Mouse (Mus musculus): ENCODE measurements around the gene Trim14. TPM values are rescaled to one million over a fixed set of nuclear protein-coding genes. Genes with fewer than 3 reads are reported as not detected.
A peak's percentile ranks its signal among the peaks of the same experiment; 100 is the strongest.
"Not testable (repeated sequence)": the region's sequence is repeated elsewhere in the genome, so short reads cannot be mapped to it uniquely, and the experiment has no call there.

The Trim14 gene
- polyA plus RNA-seq (2014; fragmentation: Nextera tagmentation; extraction: Ambion mirVana), result 0.78 and 0.92 TPM in 2 replicates

DNA sequence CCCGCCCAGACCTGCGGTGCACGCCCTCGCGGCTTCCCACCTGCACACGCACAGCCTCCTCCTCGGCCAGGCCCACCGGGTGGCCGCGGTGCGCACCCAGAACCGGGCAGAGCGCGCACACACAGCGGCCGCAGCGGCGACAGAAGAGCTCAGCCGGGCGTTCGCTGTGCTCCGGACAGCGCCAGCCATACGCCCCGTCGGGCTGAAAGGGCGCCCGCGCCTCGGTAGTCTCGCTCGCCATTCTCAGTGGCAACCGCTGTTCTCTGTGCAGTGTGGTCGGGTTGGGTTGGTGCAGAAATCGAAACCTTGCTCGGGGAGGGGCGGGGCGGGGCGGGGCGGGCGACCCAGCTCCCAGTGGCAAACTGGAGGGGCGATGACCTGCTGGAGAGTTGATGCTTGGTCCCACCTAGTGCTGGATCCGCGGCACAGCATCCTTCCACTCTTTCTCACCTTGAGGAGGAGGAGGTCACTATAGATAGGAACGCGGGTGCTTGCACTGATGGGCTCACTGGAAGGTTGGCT lies at the start of gene Trim14:
Gene Trim14 (minus strand): TSS at position 302 of the 522 bp plus-strand sequence.
- H3K9ac ChIP-seq (ENCODE audit: low read length), result no peak within 1 kb of the TSS; the same call in 1 of the 2 replicates
- peak within 1 kb of the TSS; percentile 72 for H3K4me2 ChIP-seq (ENCODE audit: low read depth)
- H3K4me1 ChIP-seq (ENCODE audit: control insufficient read depth, insufficient read depth, low read length), result no peaks in the 10 kb centered on the region
- WGBS, result under 1% methylated on average over 45 of the region's 46 CpGs
- peak within 1 kb of the TSS; percentile 43 for H3K4me3 ChIP-seq (ENCODE audit: low read depth, low read length)
- DNase-seq (ENCODE audit: low spot score), result peak; percentile 50
- no peaks in the 10 kb centered on the region for H3K9me3 ChIP-seq (ENCODE audit: control insufficient read depth, low read length)
- ATAC-seq (ENCODE audit: insufficient read depth, low FRiP score, low TSS enrichment), result peak; percentile 38; the same call in 1 of the 2 replicates
- peaks cover 36% of the 10 kb centered on the region for H3K27me3 ChIP-seq (ENCODE audit: control insufficient read depth, insufficient read depth, low read length)
- no peaks in the 10 kb centered on the region for H3K36me3 ChIP-seq (ENCODE audit: control insufficient read depth, insufficient read depth, low read length)
- no peak within 1 kb of the TSS for H3K27ac ChIP-seq (ENCODE audit: low read depth, low read length)

- no peaks in the 10 kb centered on the region for H3K9me3 ChIP-seq (ENCODE audit: control insufficient read depth, low read length)
- ATAC-seq (ENCODE audit: insufficient read depth, low FRiP score, low TSS enrichment) (no peak), DNase-seq (ENCODE audit: low spot score) (no peak)
- H3K36me3 ChIP-seq (ENCODE audit: control insufficient read depth, insufficient read depth, low read length), result no peaks in the 10 kb centered on the region
- no peaks in the 10 kb centered on the region for H3K4me1 ChIP-seq (ENCODE audit: control insufficient read depth, insufficient read depth, low read length)
- H3K9ac ChIP-seq (ENCODE audit: low read length), result no peak overlapping the region
- 80% methylated on average over 13 of the region's 13 CpGs for WGBS
- no peak overlapping the region for H3K4me2 ChIP-seq (ENCODE audit: low read depth)
- H3K4me3 ChIP-seq (ENCODE audit: low read depth, low read length), result no peak overlapping the region
- no peaks in the 10 kb centered on the region for H3K27me3 ChIP-seq (ENCODE audit: control insufficient read depth, insufficient read depth, low read length)
- H3K27ac ChIP-seq (ENCODE audit: low read depth, low read length), result no peak overlapping the region
These were observed 49.3 kb upstream of the Trim14 start for GRCm38 (mm10) chr4:46585041-46585810.

- H3K4me2 ChIP-seq (ENCODE audit: low read depth); H3K4me1 ChIP-seq (ENCODE audit: control insufficient read depth, insufficient read depth, low read length); H3K4me3 ChIP-seq (ENCODE audit: low read depth, low read length); H3K9me3 ChIP-seq (ENCODE audit: control insufficient read depth, low read length); ATAC-seq (ENCODE audit: insufficient read depth, low FRiP score, low TSS enrichment); H3K9ac ChIP-seq (ENCODE audit: low read length); H3K36me3 ChIP-seq (ENCODE audit: control insufficient read depth, insufficient read depth, low read length); H3K27ac ChIP-seq (ENCODE audit: low read depth, low read length); DNase-seq (ENCODE audit: low spot score); H3K27me3 ChIP-seq (ENCODE audit: control insufficient read depth, insufficient read depth, low read length): not testable (repeated sequence)
- WGBS, result 65% methylated on average over 3 of the region's 3 CpGs
These were observed 48.6 kb upstream of the Trim14 start for GRCm38 (mm10) chr4:46584536-46584935.

DNA sequence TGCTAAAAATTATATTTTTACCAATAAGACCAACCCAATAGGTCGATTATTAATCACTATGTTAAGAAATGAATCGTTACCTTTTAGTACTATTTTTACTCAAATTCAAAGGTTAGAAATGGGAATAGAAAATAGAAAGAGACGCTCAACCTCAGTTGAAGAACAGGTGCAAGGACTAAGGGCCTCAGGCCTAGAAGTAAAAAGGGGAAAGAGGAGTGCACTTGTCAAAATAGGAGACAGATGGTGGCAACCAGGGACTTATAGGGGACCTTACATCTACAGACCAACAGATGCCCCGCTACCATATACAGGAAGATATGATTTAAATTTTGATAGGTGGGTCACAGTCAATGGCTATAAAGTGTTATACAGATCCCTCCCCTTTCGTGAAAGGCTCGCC lies 48.1 kb upstream of the Trim14 start:
- not testable (repeated sequence) for H3K9ac ChIP-seq (ENCODE audit: low read length); ATAC-seq (ENCODE audit: insufficient read depth, low FRiP score, low TSS enrichment); H3K4me3 ChIP-seq (ENCODE audit: low read depth, low read length); H3K27ac ChIP-seq (ENCODE audit: low read depth, low read length); DNase-seq (ENCODE audit: low spot score); H3K27me3 ChIP-seq (ENCODE audit: control insufficient read depth, insufficient read depth, low read length); H3K36me3 ChIP-seq (ENCODE audit: control insufficient read depth, insufficient read depth, low read length); H3K4me1 ChIP-seq (ENCODE audit: control insufficient read depth, insufficient read depth, low read length); H3K4me2 ChIP-seq (ENCODE audit: low read depth); H3K9me3 ChIP-seq (ENCODE audit: control insufficient read depth, low read length)
- 78% methylated on average over 2 of the region's 6 CpGs for WGBS

- H3K4me1 ChIP-seq (ENCODE audit: control insufficient read depth, insufficient read depth, low read length); DNase-seq (ENCODE audit: low spot score); H3K9me3 ChIP-seq (ENCODE audit: control insufficient read depth, low read length); H3K27ac ChIP-seq (ENCODE audit: low read depth, low read length); H3K4me2 ChIP-seq (ENCODE audit: low read depth); H3K9ac ChIP-seq (ENCODE audit: low read length); H3K36me3 ChIP-seq (ENCODE audit: control insufficient read depth, insufficient read depth, low read length); ATAC-seq (ENCODE audit: insufficient read depth, low FRiP score, low TSS enrichment); H3K27me3 ChIP-seq (ENCODE audit: control insufficient read depth, insufficient read depth, low read length); H3K4me3 ChIP-seq (ENCODE audit: low read depth, low read length): not testable (repeated sequence)
- WGBS, result 86% methylated on average over 9 of the region's 9 CpGs
These were observed 46.1 kb upstream of the Trim14 start for GRCm38 (mm10) chr4:46582024-46582423.

- not testable (repeated sequence) for H3K9ac ChIP-seq (ENCODE audit: low read length); DNase-seq (ENCODE audit: low spot score); H3K27ac ChIP-seq (ENCODE audit: low read depth, low read length); H3K9me3 ChIP-seq (ENCODE audit: control insufficient read depth, low read length); H3K36me3 ChIP-seq (ENCODE audit: control insufficient read depth, insufficient read depth, low read length); H3K4me3 ChIP-seq (ENCODE audit: low read depth, low read length); ATAC-seq (ENCODE audit: insufficient read depth, low FRiP score, low TSS enrichment); H3K4me1 ChIP-seq (ENCODE audit: control insufficient read depth, insufficient read depth, low read length); H3K4me2 ChIP-seq (ENCODE audit: low read depth); H3K27me3 ChIP-seq (ENCODE audit: control insufficient read depth, insufficient read depth, low read length)
- WGBS, result 92% methylated on average over 22 of the region's 22 CpGs
These were observed 45.6 kb upstream of the Trim14 start for GRCm38 (mm10) chr4:46581577-46581976.

GRCm38 (mm10) chr4:46580799-46581243 lies 44.9 kb upstream of the Trim14 start:
- not testable (repeated sequence) for H3K9ac ChIP-seq (ENCODE audit: low read length); ATAC-seq (ENCODE audit: insufficient read depth, low FRiP score, low TSS enrichment); H3K36me3 ChIP-seq (ENCODE audit: control insufficient read depth, insufficient read depth, low read length); DNase-seq (ENCODE audit: low spot score); H3K4me1 ChIP-seq (ENCODE audit: control insufficient read depth, insufficient read depth, low read length); H3K27ac ChIP-seq (ENCODE audit: low read depth, low read length); H3K9me3 ChIP-seq (ENCODE audit: control insufficient read depth, low read length); H3K4me2 ChIP-seq (ENCODE audit: low read depth); H3K4me3 ChIP-seq (ENCODE audit: low read depth, low read length); H3K27me3 ChIP-seq (ENCODE audit: control insufficient read depth, insufficient read depth, low read length)
- 92% methylated on average over 15 of the region's 15 CpGs for WGBS

DNA sequence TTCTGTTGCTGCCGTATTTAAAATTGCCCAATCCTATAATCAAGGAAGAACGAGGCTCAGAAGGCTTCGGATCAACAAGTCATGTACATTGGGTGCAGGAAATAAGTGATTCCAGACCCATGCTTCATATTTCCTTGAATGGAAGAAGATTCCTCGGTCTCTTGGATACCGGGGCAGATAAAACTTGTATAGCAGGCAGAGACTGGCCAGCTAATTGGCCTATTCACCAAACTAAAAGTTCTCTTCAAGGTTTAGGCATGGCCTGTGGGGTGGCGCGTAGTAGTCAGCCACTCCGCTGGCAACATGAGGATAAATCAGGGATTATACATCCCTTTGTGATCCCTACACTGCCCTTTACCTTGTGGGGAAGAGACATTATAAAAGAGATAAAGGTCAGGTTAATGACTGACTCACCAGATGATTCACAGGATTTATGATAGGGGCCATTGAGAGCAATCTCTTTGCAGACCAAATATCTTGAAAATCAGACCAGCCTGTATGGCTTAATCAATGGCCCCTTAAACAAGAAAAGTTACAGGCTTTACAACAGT lies 42.9 kb upstream of the Trim14 start:
- H3K27ac ChIP-seq (ENCODE audit: low read depth, low read length); H3K4me2 ChIP-seq (ENCODE audit: low read depth); H3K9me3 ChIP-seq (ENCODE audit: control insufficient read depth, low read length); H3K27me3 ChIP-seq (ENCODE audit: control insufficient read depth, insufficient read depth, low read length); DNase-seq (ENCODE audit: low spot score); H3K36me3 ChIP-seq (ENCODE audit: control insufficient read depth, insufficient read depth, low read length); ATAC-seq (ENCODE audit: insufficient read depth, low FRiP score, low TSS enrichment); H3K4me1 ChIP-seq (ENCODE audit: control insufficient read depth, insufficient read depth, low read length); H3K4me3 ChIP-seq (ENCODE audit: low read depth, low read length); H3K9ac ChIP-seq (ENCODE audit: low read length): not testable (repeated sequence)
- 75% methylated on average over 8 of the region's 8 CpGs for WGBS
